Comparison of ENCODE assay signal across 9 mouse cellular contexts in the genomic region with DNA sequence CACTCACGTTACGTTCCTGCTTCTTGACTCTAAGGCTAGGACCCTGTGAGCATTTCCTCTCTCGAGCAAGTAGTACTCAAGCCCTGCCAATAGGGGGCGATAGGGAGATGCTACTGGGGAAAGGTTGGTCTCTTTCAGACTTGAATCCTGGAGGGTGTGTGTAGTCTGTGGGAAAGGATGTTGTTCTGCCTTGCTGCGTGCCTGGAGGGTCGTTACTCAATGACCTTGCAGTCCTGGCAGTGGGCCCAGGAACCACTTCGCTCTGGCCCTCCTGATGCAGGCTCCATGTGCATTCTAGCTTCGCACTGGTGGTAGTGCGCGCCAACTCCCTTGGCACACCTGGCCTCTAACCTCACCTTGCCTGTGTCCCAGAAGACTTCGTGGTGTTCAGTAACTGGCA.
DNase-seq lines count a peak whose midpoint lies in the region; ATAC-seq and TF ChIP-seq lines count a peak whose summit lies in the region.
"Had no signal": no experiment of that assay in that cellular context is flagged by ENCODE, and none has a peak within 500 bp of the region (broad histone marks: within the 10 kb centered on the region; RNA-seq: fewer than 3 reads in every experiment).

No protein-coding gene starts in this region.

- in situ Hi-C loops in ES-E14 (cut with MboI; ENCODE audit: low sequenced_read_pairs in 2 of 2, unreplicated experiment in 2 of 2): no loop called here

- WGBS in heart, embryonic 14.5 days: 55% methylated on average over 11 of the region's 11 CpGs
- WGBS in forebrain, embryonic 16.5 days: 78% methylated on average over 11 of the region's 11 CpGs

- H3K4me1 ChIP-seq in heart, embryonic 14.5 days (ENCODE audit: control insufficient read depth in 2 of 2, insufficient read depth in 2 of 2, low read length in 2 of 2): peaks cover 2 to 3% of the 10 kb centered on the region in 2 experiments; a peak in 2 of 4 replicates
- H3K4me1 ChIP-seq in ES-E14 (ENCODE audit: control insufficient read depth in 2 of 2, insufficient read depth in 2 of 2, low read length in 2 of 2, poor library complexity in 1 of 2): peaks cover 0 to 2% of the 10 kb centered on the region in 2 experiments; a peak in 1 of 4 replicates
- no peaks in the 10 kb centered on the region for H3K4me1 ChIP-seq in testis, adult 2 months (ENCODE audit: control insufficient read depth, insufficient read depth, low read length)
- no peaks in the 10 kb centered on the region for H3K4me1 ChIP-seq in forebrain, embryonic 16.5 days (replicated peaks; ENCODE audit: control insufficient read depth, insufficient read depth, low read length)

- H3K9me3 ChIP-seq in heart, embryonic 14.5 days (ENCODE audit: control insufficient read depth, low read length): 0 out of 2 replicates have a peak, but pooled peaks cover 3% of the 10 kb centered on the region
- no peaks in the 10 kb centered on the region for H3K9me3 ChIP-seq in ES-E14 (ENCODE audit: control insufficient read depth, insufficient read depth, low read depth, low read length)
- H3K9me3 ChIP-seq in forebrain, embryonic 16.5 days (ENCODE audit: control insufficient read depth, low read length): no peaks in the 10 kb centered on the region
- H3K9me3 ChIP-seq: limb, embryonic 15.5 days had no signal

- peak; percentile 45 for TF ChIP-seq CTCF in testis, adult 2 months (IDR thresholded peaks at IDR 0.05; ENCODE audit: control insufficient read depth, insufficient read depth, insufficient replicate concordance, low read depth, low read length)

- no peak overlapping the region for H3K9ac ChIP-seq in heart, embryonic 14.5 days (ENCODE audit: low read length)
- H3K9ac ChIP-seq in ES-E14 (ENCODE audit: insufficient read depth, low read depth, low read length, poor library complexity, severe bottlenecking): no peak overlapping the region
- H3K9ac ChIP-seq in forebrain, embryonic 16.5 days (replicated peaks; ENCODE audit: low read depth, low read length): no peak overlapping the region
- H3K9ac ChIP-seq: limb, embryonic 15.5 days had no signal

- H3K4me3 ChIP-seq in heart, embryonic 14.5 days (ENCODE audit: control insufficient read depth in 1 of 2, insufficient read depth in 1 of 2, low read depth in 1 of 2, low read length in 2 of 2): no peak overlapping the region
- H3K4me3 ChIP-seq in ES-E14 (ENCODE audit: insufficient read depth in 1 of 2, low read depth in 1 of 2, low read length in 2 of 2, poor library complexity in 1 of 2, severe bottlenecking in 1 of 2): no peak overlapping the region
- H3K4me3 ChIP-seq in testis, adult 2 months (ENCODE audit: control insufficient read depth, low read depth, low read length): no peak overlapping the region
- no peak overlapping the region for H3K4me3 ChIP-seq in forebrain, embryonic 16.5 days (replicated peaks; ENCODE audit: low read length)
- H3K4me3 ChIP-seq: limb, embryonic 15.5 days had no signal

- H3K36me3 ChIP-seq in heart, embryonic 14.5 days (ENCODE audit: control insufficient read depth, insufficient read depth, low read length): peaks cover 12% of the 10 kb centered on the region; the same call in 1 of the 2 replicates
- peaks cover 9% of the 10 kb centered on the region; the same call in 1 of the 2 replicates for H3K36me3 ChIP-seq in ES-E14 (ENCODE audit: control insufficient read depth, insufficient read depth, low read length, poor library complexity, severe bottlenecking)
- H3K36me3 ChIP-seq in testis, adult 2 months (ENCODE audit: control insufficient read depth, insufficient read depth, low read length): no peaks in the 10 kb centered on the region
- no peaks in the 10 kb centered on the region for H3K36me3 ChIP-seq in forebrain, embryonic 16.5 days (ENCODE audit: control insufficient read depth, insufficient read depth)

- peak; percentile 77; the same call in 1 of the 2 replicates for ATAC-seq in heart, embryonic 14.5 days (ENCODE audit: insufficient number of reproducible peaks, insufficient read depth, low FRiP score, low read depth)
- ATAC-seq in forebrain, embryonic 16.5 days: no peak

- no peak for DNase-seq in heart, postnatal 25 days (ENCODE audit: low spot score)
- peak; percentile 75 for DNase-seq in ES-E14 (ENCODE audit: low read depth, low spot score)
- DNase-seq in c-Kit-positive CD71-positive TER-119-negative erythroid progenitor cells, embryonic 14.5 days (ENCODE audit: low read depth): peak; percentile 20
- DNase-seq in kidney, postnatal 36 days: peak; percentile 88 to 91
- DNase-seq in cerebellum, adult 9-11 months: no peak

- H3K27ac ChIP-seq in heart, embryonic 14.5 days (replicated peaks in 1 of 2; ENCODE audit: control insufficient read depth in 1 of 2, insufficient read depth in 1 of 2, low read depth in 2 of 2, low read length in 2 of 2): 0 out of 4 replicates have a peak overlapping the region, but pooled peaks of 1 of the 2 experiments have one; percentile 39
- no peak overlapping the region for H3K27ac ChIP-seq in ES-E14 (ENCODE audit: insufficient read depth, low read depth, low read length, poor library complexity, severe bottlenecking)
- no peak overlapping the region for H3K27ac ChIP-seq in testis, adult 2 months (ENCODE audit: control insufficient read depth, insufficient read depth, low read depth, low read length)
- no peak overlapping the region for H3K27ac ChIP-seq in forebrain, embryonic 16.5 days (ENCODE audit: low read length)
- H3K27ac ChIP-seq: limb, embryonic 15.5 days had no signal

- no peak for TF ChIP-seq POLR2A in testis, adult 2 months (IDR thresholded peaks at IDR 0.05; ENCODE audit: control insufficient read depth, low read depth, low read length)

- H3K27me3 ChIP-seq in heart, embryonic 14.5 days (ENCODE audit: control insufficient read depth, insufficient read depth, low read length): no peaks in the 10 kb centered on the region
- no peaks in the 10 kb centered on the region for H3K27me3 ChIP-seq in testis, adult 2 months (ENCODE audit: control insufficient read depth, insufficient read depth, low read length)
- H3K27me3 ChIP-seq in forebrain, embryonic 16.5 days (replicated peaks; ENCODE audit: control insufficient read depth, insufficient read depth, low read length): no peaks in the 10 kb centered on the region
- H3K27me3 ChIP-seq: limb, embryonic 15.5 days had no signal

- no peak overlapping the region for H3K4me2 ChIP-seq in heart, embryonic 14.5 days (ENCODE audit: low read length)
- no peak overlapping the region for H3K4me2 ChIP-seq in forebrain, embryonic 16.5 days (ENCODE audit: low read length)
- H3K4me2 ChIP-seq: limb, embryonic 15.5 days had no signal

- intact Hi-C loops in heart, postnatal 25 days (cut with DNase I): no loop called here

TF ChIP-seq in ES-E14, 5 proteins besides CTCF, POLR2A, EP300 and RAD21:
- TF ChIP-seq MAFK (IDR thresholded peaks at IDR 0.05; ENCODE audit: insufficient read depth, low read depth, low read length) (no peak), ZC3H11A (IDR thresholded peaks at IDR 0.05; ENCODE audit: borderline replicate concordance, low read depth, low read length) (no peak), HCFC1 (IDR thresholded peaks at IDR 0.05; ENCODE audit: borderline replicate concordance, insufficient read depth, low read length) (peak; percentile 34; the same call in 1 of the 2 replicates), CHD2 (IDR thresholded peaks at IDR 0.05; ENCODE audit: low read depth, low read length) (no peak)
TF ChIP-seq in ES-E14: peak in this region for 1.

Comparison
In these comparisons a context has a peak if more than half of its experiments do, and no peak if none do; other contexts are left out.
1. DNase-seq: peak in ES-E14 (single experiment), c-Kit-positive CD71-positive TER-119-negative erythroid progenitor cells, embryonic 14.5 days (single experiment) and kidney, postnatal 36 days (2 of 2); none in heart, postnatal 25 days (single experiment) and cerebellum, adult 9-11 months (single experiment).